Mouse (Mus musculus) ES-E14 (cell line): ENCODE measurements around the gene Mif4gd. TPM values are rescaled to one million over a fixed set of nuclear protein-coding genes. Genes with fewer than 3 reads are reported as not detected.

ENCODE experiments used
- DNase-seq: peaks from one replicate; pipeline ENCODE4 v3.0.0-alpha.2; 2013; ENCODE audit warnings: low read depth, low spot score
- H3K27ac ChIP-seq: 2 replicates; pipeline ENCODE4 v1.5.1; 2012; ENCODE audit warnings: low read depth, mild to moderate bottlenecking, low read length, moderate library complexity, mixed read lengths; ENCODE audit not compliant: poor library complexity, insufficient read depth, severe bottlenecking
- H3K36me3 ChIP-seq: 2 replicates; pipeline ENCODE4 v1.6.1; 2012; ENCODE audit warnings: mild to moderate bottlenecking, low read length, moderate library complexity, mixed read lengths; ENCODE audit not compliant: control insufficient read depth, poor library complexity, insufficient read depth, severe bottlenecking
- H3K4me1 ChIP-seq, 2 experiments: fragments of 150-350 bp in 1 of 2; sonication (generic) in 1 of 2; 2 replicates each; pipeline ENCODE4 v1.6.1; 2012; ENCODE audit warnings: low read length in 2 of 2, mild to moderate bottlenecking in 1 of 2, mixed read lengths in 1 of 2; ENCODE audit not compliant: control insufficient read depth in 2 of 2, insufficient read depth in 2 of 2, poor library complexity in 1 of 2
- H3K4me3 ChIP-seq, 2 experiments: fragments of 150-350 bp in 1 of 2; sonication (generic) in 1 of 2; 2 replicates each; pipeline ENCODE4 v1.5.1; 2012; ENCODE audit warnings: low read length in 2 of 2, low read depth in 1 of 2, mild to moderate bottlenecking in 1 of 2, mixed read lengths in 1 of 2; ENCODE audit not compliant: insufficient read depth in 1 of 2, poor library complexity in 1 of 2, severe bottlenecking in 1 of 2
- H3K9ac ChIP-seq: 2 replicates; pipeline ENCODE4 v1.6.1; 2012; ENCODE audit warnings: low read depth, mild to moderate bottlenecking, low read length, mixed read lengths; ENCODE audit not compliant: poor library complexity, insufficient read depth, severe bottlenecking
- H3K9me3 ChIP-seq: fragments of 150-350 bp; sonication (generic); 2 replicates; pipeline ENCODE4 v1.6.1; 2012; ENCODE audit warnings: low read depth, mild to moderate bottlenecking, low read length; ENCODE audit not compliant: control insufficient read depth, insufficient read depth
- CHD2 ChIP-seq: IDR thresholded peaks from 2 replicates; pipeline ENCODE4 v1.6.1; 2014; ENCODE audit warnings: mild to moderate bottlenecking, low read depth, low read length, inconsistent platforms
- HCFC1 ChIP-seq: IDR thresholded peaks from 2 replicates; pipeline ENCODE4 v1.6.1; 2012; ENCODE audit warnings: low read length, inconsistent platforms, borderline replicate concordance; ENCODE audit not compliant: insufficient read depth
- MAFK ChIP-seq: IDR thresholded peaks from 2 replicates; pipeline ENCODE4 v1.6.1; 2014; ENCODE audit warnings: mild to moderate bottlenecking, low read depth, low read length, inconsistent platforms; ENCODE audit not compliant: insufficient read depth
- ZC3H11A ChIP-seq: IDR thresholded peaks from 2 replicates; pipeline ENCODE4 v1.6.1; 2012; ENCODE audit warnings: low read depth, mild to moderate bottlenecking, inconsistent platforms, low read length, borderline replicate concordance
- ZNF384 ChIP-seq: IDR thresholded peaks from 2 replicates; pipeline ENCODE4 v1.6.1; 2012; ENCODE audit warnings: low read depth, low read length, inconsistent platforms
- in situ Hi-C, 2 experiments: fragments of 600-800 bp; cut with MboI; formaldehyde crosslinking; loops; one replicate each; pipeline ENCODE4 v1.15.1; 2025; ENCODE audit warnings: low sequenced_read_pairs in 2 of 2, inconsistent platforms in 1 of 2; ENCODE audit not compliant: unreplicated experiment in 2 of 2
- total RNA-seq: library from RNA; depleted of rRNA; stranded (reverse); fragments of 300-350 nt; gene quantifications from 2 replicates; pipeline ENCODE4 v1.2.3, GENCODE M21; 2012

Mif4gd gene
- total RNA-seq, 1 experiment = 63.8 TPM

DNA sequence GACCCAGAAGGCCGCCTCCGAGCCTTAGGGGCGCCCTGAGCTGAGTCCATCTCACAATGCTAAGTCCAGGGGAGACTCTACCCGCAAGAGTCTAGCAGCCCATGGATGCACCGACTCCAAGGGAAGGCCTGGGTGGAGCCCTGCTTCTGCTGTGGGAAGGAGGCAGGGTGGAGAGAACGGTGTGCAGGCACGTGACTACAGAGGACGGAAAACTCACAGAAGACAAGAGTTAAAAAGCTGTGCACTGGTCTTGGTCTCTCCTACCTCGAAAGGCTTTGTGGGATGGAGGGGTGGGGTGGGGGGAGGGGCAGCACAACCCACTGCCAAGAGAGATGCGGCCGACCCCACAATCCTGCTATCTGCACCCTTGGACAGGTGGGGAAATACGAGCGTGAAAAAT, 31.5 kb upstream of the Mif4gd start:
- no peak for DNase-seq
- H3K36me3 ChIP-seq = peaks cover 16% of the 10 kb centered on the region; the same call in 1 of the 2 replicates
- TF ChIP-seq ZC3H11A = no peak
- TF ChIP-seq HCFC1 = no peak
- no peak for TF ChIP-seq CHD2
- TF ChIP-seq ZNF384 = no peak
- no peak for TF ChIP-seq MAFK
- no peaks in the 10 kb centered on the region for H3K9me3 ChIP-seq
- peak overlapping the region; percentile 33; the same call in 1 of the 2 replicates for H3K27ac ChIP-seq
- peak overlapping the region; percentile 39; the same call in 1 of the 2 replicates for H3K9ac ChIP-seq
- in situ Hi-C loops = no loop called here
- H3K4me3 ChIP-seq = no peak overlapping the region
- H3K4me1 ChIP-seq = peaks cover 8 to 31% of the 10 kb centered on the region in 2 experiments

DNA sequence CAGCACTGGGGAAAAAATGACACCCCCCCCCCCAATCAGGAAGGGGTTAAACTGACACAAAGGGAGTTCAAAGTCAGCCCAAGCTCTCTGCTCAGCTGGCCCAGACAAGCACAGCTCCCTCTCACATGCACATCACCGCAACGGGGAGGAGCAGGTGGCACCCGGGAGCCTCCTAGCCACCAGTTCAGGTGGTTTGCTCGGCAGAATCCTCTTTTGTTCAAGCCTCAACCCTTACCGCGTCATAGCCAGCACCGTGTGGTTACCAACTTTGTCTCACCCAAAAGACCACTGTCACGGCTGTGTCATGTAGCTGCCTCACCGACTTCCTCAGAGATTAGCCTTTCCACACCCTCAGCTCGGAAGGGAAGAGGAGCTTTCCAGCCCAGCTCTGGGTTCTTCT, 30.5 kb upstream of the Mif4gd start:
- H3K27ac ChIP-seq = no peak overlapping the region; the same call in 1 of the 2 replicates
- TF ChIP-seq ZNF384 (no peak), ZC3H11A (no peak)
- no peak for DNase-seq
- H3K4me1 ChIP-seq = peaks cover 8 to 36% of the 10 kb centered on the region in 2 experiments
- in situ Hi-C loops = no loop called here
- peaks cover 10% of the 10 kb centered on the region; the same call in 1 of the 2 replicates for H3K36me3 ChIP-seq
- H3K9ac ChIP-seq = no peak overlapping the region; the same call in 1 of the 2 replicates
- no peak overlapping the region for H3K4me3 ChIP-seq
- no peaks in the 10 kb centered on the region for H3K9me3 ChIP-seq

DNA sequence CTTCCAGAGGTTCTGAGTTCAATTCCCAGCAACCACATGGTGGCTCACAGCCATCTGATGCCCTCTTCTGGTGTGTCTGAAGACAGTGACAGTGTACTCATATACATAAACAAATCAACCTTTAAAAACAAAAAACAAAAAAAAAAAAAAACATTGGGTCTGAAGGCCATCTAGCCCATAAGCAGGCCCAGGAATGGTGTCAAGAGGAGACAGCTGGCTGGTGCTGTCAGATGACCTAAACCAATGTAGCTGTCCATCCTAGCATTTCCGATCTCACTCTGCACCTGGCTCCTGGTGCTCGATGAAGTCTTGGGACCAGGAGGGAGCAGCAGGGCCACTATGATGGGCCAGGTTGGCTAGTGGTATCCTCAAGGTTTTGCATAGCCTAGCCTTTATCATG, 29.9 kb upstream of the Mif4gd start:
- TF ChIP-seq HCFC1 (no peak), MAFK (no peak), CHD2 (no peak), ZNF384 (no peak), ZC3H11A (no peak)
- Histone ChIP-seq H3K4me3 (no peak overlapping the region), H3K4me1 (peaks cover 8 to 38% of the 10 kb centered on the region in 2 experiments), H3K27ac (no peak overlapping the region), H3K9ac (no peak overlapping the region), H3K9me3 (no peaks in the 10 kb centered on the region), H3K36me3 (peaks cover 10% of the 10 kb centered on the region; the same call in 1 of the 2 replicates)
- no peak for DNase-seq
- in situ Hi-C loops = no loop called here

DNA sequence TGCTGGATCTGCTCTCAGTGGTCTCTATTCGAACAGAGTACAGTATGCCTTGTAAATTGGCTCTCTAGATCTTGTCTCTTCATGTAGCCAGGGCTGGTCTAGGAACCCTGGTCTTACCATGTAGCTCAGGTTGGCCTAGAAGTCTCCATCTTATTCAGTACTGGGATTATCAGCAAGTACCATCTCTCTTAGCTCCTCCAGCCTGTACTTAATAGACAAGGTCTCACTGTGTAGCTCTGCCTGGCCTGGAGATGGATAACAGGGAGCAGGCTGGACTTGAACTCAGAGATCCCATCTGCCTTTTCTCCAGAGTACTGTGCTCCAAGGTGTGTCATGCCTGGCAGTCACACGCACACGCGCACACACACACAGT, 28.9 kb upstream of the Mif4gd start:
- no peak for TF ChIP-seq ZNF384
- no peak for TF ChIP-seq MAFK
- TF ChIP-seq CHD2 = no peak
- TF ChIP-seq ZC3H11A = no peak
- H3K9me3 ChIP-seq = no peaks in the 10 kb centered on the region
- no peak overlapping the region; the same call in 1 of the 2 replicates for H3K9ac ChIP-seq
- H3K27ac ChIP-seq = peak overlapping the region; percentile 35; the same call in 1 of the 2 replicates
- in situ Hi-C loops = no loop called here
- peaks cover 10% of the 10 kb centered on the region; the same call in 1 of the 2 replicates for H3K36me3 ChIP-seq
- no peak for DNase-seq
- H3K4me1 ChIP-seq = peaks cover 8 to 40% of the 10 kb centered on the region in 2 experiments
- H3K4me3 ChIP-seq = no peak overlapping the region

DNA sequence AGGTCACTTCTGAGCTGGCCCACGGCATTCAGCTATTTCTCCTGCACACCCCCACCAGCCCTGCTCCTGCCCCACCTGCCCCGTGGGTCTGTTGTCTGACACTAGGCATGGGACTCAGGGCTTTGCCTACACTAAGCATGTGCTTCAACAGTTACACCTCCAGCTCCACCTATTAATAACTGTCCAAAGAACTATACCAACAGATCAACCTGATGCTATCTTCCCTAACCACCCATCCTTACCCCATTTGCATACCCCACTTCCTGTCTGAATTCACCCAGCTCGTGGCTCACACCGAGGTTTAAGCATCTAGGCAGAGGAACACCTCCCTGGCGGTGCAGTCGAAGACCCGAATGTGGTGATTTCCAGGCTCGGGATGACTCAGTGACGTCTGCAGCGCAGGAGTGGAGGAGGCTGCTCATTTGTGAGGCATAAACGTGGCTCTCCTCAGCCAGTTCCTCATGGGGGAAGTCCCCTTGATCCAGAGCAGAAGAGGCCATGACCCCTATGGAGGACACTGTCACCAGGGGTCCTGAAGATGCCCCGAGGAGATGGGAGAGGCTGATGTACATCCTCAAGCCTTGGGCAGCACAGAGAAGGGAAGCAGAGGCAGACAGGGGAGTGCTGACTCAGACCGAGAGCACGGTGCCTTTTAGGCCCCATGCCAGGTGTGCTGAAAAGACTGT, 28.4 kb upstream of the Mif4gd start:
- Histone ChIP-seq H3K4me3 (peak overlapping the region in 1 of 2 experiments; percentile 7; a peak in 1 of 4 replicates), H3K27ac (peak overlapping the region; percentile 44; the same call in 1 of the 2 replicates), H3K9ac (peak overlapping the region; percentile 8; the same call in 1 of the 2 replicates), H3K36me3 (peaks cover 6% of the 10 kb centered on the region; the same call in 1 of the 2 replicates), H3K4me1 (peaks cover 8 to 40% of the 10 kb centered on the region in 2 experiments), H3K9me3 (no peaks in the 10 kb centered on the region)
- DNase-seq = no peak
- TF ChIP-seq ZC3H11A = no peak
- in situ Hi-C loops = no loop called here
